Mouse (Mus musculus) intestine, embryonic 16.5 days (tissue): ENCODE data around the gene Trmt1. TPM values are rescaled to one million over a fixed set of nuclear protein-coding genes. Genes with fewer than 3 reads are reported as not detected.

Experiments
- ATAC-seq: fragments of 200-750 bp; cut with Nextera tagmentation; 2 replicates; pipeline ENCODE4 v1.8.0; 2017; ENCODE audit warnings: moderate TSS enrichment, moderate library complexity
- H3K27ac ChIP-seq: fragments of 300-500 bp; sonication (generic); 2 replicates; pipeline ENCODE4 v1.5.1; 2014; ENCODE audit warnings: mild to moderate bottlenecking, low read length
- H3K27me3 ChIP-seq: fragments of 300-500 bp; sonication (generic); replicated peaks from 2 replicates; pipeline ENCODE4 v1.6.1; 2014; ENCODE audit warnings: low read length, control low read depth, mixed read lengths; ENCODE audit not compliant: control insufficient read depth, insufficient read depth
- H3K36me3 ChIP-seq: fragments of 300-500 bp; sonication (generic); 2 replicates; pipeline ENCODE4 v1.6.1; 2014; ENCODE audit warnings: low read length, control low read depth; ENCODE audit not compliant: control insufficient read depth, insufficient read depth
- H3K4me1 ChIP-seq: fragments of 300-500 bp; sonication (generic); 2 replicates; pipeline ENCODE4 v1.6.1; 2014; ENCODE audit warnings: low read length, control low read depth, mixed read lengths; ENCODE audit not compliant: control insufficient read depth, insufficient read depth
- H3K4me2 ChIP-seq: fragments of 300-500 bp; sonication (generic); 2 replicates; pipeline ENCODE4 v1.6.1; 2014; ENCODE audit warnings: low read depth, low read length, control low read depth
- H3K4me3 ChIP-seq: fragments of 300-500 bp; sonication (generic); 2 replicates; pipeline ENCODE4 v1.5.1; 2014; ENCODE audit warnings: mild to moderate bottlenecking, low read length
- H3K9ac ChIP-seq: fragments of 300-500 bp; sonication (generic); 2 replicates; pipeline ENCODE4 v1.6.1; 2014; ENCODE audit warnings: low read depth, low read length
- H3K9me3 ChIP-seq: fragments of 300-500 bp; sonication (generic); 2 replicates; pipeline ENCODE4 v1.6.1; 2016; ENCODE audit warnings: low read length, control low read depth; ENCODE audit not compliant: control insufficient read depth
- WGBS: fragments of 180-500 bp; shearing (Covaris S2); extraction: QIAGEN DNeasy Blood & Tissue Kit; methylation state at CpG from one replicate; pipeline ENCODE4 v1.1.7; 2014; 5-methylcytosine and 5-hydroxymethylcytosine counted together
- polyA plus RNA-seq: library from polyadenylated mRNA; unstranded; fragments of >200 nt; fragmentation: Nextera tagmentation; extraction: Ambion mirVana; gene quantifications from 2 replicates; pipeline ENCODE4 v1.2.1, GENCODE M21; 2015

Trmt1 gene
- polyA plus RNA-seq, 1 experiment from 2014 or later: 67.1 TPM

DNA sequence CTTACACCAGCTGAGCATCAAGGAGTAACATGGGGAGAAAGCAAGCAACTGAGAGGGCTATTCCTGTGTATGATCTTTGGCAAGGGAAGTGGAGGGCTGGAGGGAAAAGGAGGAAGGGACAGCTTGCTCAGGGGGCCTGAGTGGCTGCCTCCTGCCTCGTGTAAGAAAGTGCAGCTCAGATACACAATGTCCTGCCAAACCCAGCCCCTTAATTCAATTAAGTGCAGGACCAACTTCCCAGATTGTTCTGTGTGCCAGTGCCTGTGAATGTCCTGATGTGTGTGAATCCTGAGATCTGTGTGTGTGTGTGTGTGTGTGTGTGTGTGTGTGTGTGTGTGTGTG, 53.3 kb downstream of the Trmt1 start:
- Histone ChIP-seq H3K27ac (no peak overlapping the region), H3K9me3 (no peaks in the 10 kb centered on the region), H3K4me1 (peaks cover 59% of the 10 kb centered on the region), H3K4me3 (no peak overlapping the region), H3K9ac (0 out of 2 replicates have a peak overlapping the region, but pooled peaks have one; percentile 38), H3K4me2 (no peak overlapping the region), H3K36me3 (no peaks in the 10 kb centered on the region), H3K27me3 (peaks cover 10% of the 10 kb centered on the region; the same call in 1 of the 2 replicates)
- ATAC-seq: no peak
- 21% methylated on average over 1 of the region's 1 CpGs for WGBS

DNA sequence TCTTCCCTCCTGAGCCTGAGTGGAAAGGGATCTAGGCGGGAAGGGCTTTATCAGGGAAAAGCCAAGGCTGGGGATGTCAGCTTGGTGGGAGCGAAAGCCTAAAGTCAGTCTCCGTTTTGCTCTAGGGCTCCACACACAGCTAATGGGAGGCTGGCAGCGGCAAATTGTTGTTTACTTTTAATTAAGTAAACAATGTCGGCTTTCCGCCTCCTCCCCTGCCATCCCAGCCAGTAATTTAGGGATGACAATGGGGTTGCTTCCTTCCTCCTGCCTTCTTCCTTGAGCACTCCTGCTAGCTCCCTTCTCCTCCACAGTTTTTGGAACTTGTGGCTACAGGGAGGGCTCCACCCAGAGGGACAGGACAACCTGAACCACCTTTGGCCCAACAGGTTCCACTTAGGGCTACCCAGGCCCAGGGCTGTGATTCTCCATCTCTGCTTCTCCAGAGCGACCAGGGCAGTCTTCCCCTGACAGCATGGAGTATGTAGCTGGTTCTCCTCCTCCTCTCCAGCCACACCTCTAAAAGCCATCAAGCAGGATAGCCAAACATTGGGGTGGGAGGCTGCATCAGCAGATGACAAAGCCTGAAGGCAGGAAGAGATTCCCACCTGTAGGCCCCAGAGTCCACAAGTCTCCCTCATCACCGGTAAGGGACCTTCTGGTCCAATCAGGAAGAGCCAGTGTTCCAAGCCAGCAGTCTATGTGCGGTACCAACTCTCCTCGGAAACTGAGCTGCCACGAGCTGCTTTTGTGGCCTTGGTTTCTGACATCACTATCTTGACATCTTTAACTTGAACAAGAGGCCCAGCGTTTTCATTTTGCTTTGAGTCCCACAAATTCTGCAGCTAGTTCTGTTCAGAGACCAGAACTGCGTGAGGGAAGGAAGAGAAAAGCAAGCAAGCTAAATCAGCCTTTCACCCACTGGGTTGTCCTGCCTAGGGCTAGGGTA, 55.1 kb downstream of the Trmt1 start:
- 51% methylated on average over 13 of the region's 13 CpGs for WGBS
- Histone ChIP-seq H3K27me3 (peaks cover 8% of the 10 kb centered on the region; the same call in 1 of the 2 replicates), H3K4me3 (no peak overlapping the region), H3K4me1 (peaks cover 76% of the 10 kb centered on the region), H3K36me3 (no peaks in the 10 kb centered on the region), H3K4me2 (no peak overlapping the region), H3K9me3 (no peaks in the 10 kb centered on the region), H3K27ac (no peak overlapping the region), H3K9ac (no peak overlapping the region)
- no peak for ATAC-seq

DNA sequence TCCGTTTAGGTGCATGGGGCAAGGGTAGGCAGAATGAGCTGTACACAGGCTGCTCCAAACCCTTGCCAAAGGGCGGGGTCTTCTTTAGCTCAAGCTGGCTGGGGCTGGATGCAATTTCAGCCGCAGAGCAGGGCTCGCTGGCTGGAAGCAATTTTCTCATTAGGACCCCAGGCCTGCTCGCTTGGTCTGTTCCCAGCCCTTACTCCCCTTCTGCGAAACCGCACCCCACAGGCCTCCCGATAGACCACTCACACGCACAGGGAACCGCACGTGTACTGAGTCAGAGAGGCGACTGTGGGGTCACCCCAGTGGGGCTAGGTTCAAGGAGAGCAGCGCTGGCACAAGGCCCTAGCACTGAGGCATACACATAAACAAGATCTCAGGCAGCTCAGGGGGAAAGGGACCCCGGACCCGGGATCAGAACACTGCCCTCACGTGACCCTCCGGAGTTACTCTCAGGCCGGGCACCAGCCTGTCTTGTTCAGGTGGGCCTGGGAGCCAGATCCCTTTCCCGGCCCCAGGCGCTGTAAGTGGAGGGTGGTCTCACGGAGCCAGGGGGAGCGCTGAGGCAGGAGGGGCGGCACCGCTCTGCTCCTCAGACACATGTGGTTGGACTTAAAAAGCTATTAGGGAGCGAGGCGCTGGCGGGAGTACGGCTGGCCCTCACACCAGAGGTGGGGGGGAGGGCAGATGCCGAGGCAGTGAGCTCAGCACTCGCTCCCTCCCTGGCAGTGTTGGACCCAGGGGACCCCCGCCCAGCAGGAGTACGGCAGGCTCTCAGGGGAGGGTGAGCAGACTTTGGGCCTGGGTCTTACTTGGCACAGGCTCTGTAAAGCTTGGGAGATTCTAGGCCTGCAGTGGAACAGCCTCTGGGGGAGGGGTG, 56.3 kb downstream of the Trmt1 start:
- peaks cover 6% of the 10 kb centered on the region; the same call in 1 of the 2 replicates for H3K27me3 ChIP-seq
- H3K4me3 ChIP-seq: peak overlapping the region; percentile 11; the same call in 1 of the 2 replicates
- 29% methylated on average over 32 of the region's 32 CpGs for WGBS
- no peaks in the 10 kb centered on the region for H3K9me3 ChIP-seq
- peak; percentile 67 for ATAC-seq
- peak overlapping the region; percentile 75 for H3K27ac ChIP-seq
- H3K9ac ChIP-seq: peak overlapping the region; percentile 48
- peak overlapping the region; percentile 27 for H3K4me2 ChIP-seq
- H3K4me1 ChIP-seq: peaks cover 76% of the 10 kb centered on the region
- no peaks in the 10 kb centered on the region for H3K36me3 ChIP-seq

DNA sequence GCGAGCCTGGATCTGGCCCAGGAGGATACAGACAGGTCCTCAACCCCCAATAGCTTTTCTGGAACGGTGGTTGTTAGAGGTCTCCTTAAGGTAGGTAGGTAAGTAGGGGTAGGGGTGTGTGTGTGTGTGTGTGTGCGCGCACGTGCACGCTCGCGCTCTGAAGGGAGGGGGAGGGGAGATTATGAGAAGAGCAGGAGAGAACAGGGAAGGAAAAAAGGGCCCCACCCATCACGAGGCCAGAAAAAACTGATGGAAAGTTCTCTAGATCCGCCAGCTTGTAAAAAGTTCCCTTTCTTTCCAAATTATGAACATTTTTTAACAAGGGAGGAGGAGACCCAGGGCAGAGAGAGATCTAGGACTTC, 56.9 kb downstream of the Trmt1 start:
- Histone ChIP-seq H3K9me3 (no peaks in the 10 kb centered on the region), H3K9ac (no peak overlapping the region), H3K36me3 (no peaks in the 10 kb centered on the region), H3K4me3 (no peak overlapping the region), H3K27ac (peak overlapping the region; percentile 75), H3K4me1 (peaks cover 71% of the 10 kb centered on the region), H3K4me2 (peak overlapping the region; percentile 35), H3K27me3 (peaks cover 3% of the 10 kb centered on the region; the same call in 1 of the 2 replicates)
- peak; percentile 9; the same call in 1 of the 2 replicates for ATAC-seq
- 28% methylated on average over 10 of the region's 10 CpGs for WGBS

DNA sequence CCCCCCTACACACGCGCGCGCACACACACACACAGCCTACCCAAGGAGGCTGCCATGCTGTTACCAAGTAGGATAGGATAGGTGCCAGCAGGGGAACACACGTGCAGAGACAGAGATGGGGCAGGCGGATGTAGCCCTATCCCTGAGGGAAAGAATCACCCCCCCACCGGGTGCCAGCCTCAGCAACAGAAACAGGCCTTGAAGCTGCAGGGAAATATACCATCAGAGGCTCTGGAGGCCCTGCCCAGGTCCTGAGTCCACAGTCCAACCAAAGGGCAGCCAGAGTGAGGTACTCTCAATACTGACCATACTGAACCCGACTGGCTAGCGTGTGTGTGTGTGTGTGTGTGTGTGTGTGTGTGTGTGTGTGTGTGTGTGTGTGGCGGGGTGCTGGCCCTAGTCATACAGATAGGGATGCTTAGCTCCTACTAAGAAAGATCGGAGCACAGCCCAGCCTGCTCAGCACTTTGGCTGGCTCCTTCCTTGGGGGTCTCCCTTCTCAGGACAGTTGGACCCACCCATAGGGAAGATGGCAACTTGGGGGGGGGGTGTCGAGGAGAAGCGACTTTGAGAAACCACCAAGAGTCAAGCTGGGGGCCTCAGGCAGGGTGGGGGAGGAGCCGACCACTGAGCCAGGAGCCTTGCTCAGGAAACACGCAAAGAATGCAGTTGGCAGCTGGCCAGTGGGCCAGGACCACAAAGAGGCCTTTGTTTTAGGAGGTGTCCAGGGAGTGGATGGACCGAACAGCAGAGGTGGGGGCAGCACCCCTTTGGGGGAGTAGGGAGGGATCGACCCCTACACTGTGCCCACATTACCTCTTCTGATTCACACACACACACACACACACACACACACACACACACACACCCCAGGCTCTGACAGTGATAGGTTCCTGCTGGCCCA, 57.7 kb downstream of the Trmt1 start:
- Histone ChIP-seq H3K9me3 (no peaks in the 10 kb centered on the region), H3K36me3 (no peaks in the 10 kb centered on the region), H3K4me1 (peaks cover 67% of the 10 kb centered on the region), H3K27ac (peak overlapping the region; percentile 75), H3K9ac (peak overlapping the region; percentile 27), H3K27me3 (peaks cover 3% of the 10 kb centered on the region; the same call in 1 of the 2 replicates), H3K4me3 (no peak overlapping the region), H3K4me2 (peak overlapping the region; percentile 35)
- WGBS: 21% methylated on average over 16 of the region's 17 CpGs
- peak; percentile 43 for ATAC-seq

DNA sequence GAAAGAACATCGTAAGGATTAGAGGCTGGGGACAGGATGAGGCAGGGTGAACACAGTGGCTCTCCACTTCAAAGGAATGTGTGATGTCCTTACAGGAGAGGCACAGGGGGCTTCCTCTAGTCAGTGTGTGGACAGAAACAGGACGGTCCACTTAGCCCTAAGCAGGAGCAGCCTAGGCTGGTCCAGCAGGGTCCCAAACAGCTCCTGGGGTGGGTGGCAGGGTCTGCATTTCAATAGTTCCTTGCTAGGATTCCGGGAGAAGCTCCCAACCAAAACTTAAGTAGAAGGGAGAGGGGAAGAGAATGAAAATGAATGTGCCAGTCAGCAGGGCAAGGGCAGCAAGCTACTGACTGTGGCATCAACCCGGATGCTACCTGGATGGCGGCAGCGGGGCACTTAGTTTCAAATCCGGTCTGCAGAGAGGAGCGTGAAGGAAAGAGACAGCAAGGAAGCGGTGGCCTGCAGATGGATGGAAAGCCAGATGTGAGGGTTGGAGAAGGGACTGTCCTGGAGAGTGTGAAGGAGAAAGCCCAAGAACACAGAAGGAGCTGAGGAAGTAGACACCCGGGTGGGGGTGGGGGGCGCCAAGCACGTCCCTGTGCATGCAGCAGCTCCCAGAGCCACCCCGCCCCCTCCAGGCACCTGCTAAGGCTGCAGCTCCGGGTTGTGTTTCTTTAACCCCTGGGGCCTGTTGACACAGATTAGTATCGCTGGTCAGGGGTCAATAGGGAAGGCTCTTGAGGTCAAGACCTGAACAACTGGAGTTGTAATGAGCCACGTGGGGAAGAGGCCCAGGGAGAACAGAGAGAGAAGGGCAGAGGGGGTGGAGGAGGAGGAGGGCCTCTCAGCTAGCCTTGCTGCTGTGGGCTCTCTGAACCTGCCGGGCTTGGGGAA, 59.2 kb downstream of the Trmt1 start:
- Histone ChIP-seq H3K27me3 (no peaks in the 10 kb centered on the region; the same call in 1 of the 2 replicates), H3K9me3 (no peaks in the 10 kb centered on the region), H3K4me2 (no peak overlapping the region; the same call in 1 of the 2 replicates), H3K9ac (peak overlapping the region; percentile 35), H3K4me1 (peaks cover 57% of the 10 kb centered on the region), H3K4me3 (no peak overlapping the region), H3K36me3 (no peaks in the 10 kb centered on the region), H3K27ac (0 out of 2 replicates have a peak overlapping the region, but pooled peaks have one; percentile 14)
- peak; percentile 43 for ATAC-seq
- WGBS: 19% methylated on average over 17 of the region's 17 CpGs
